Mouse (Mus musculus) neural tube, embryonic 14.5 days (tissue): ENCODE results near the gene Mns1. TPM values are rescaled to one million over a fixed set of nuclear protein-coding genes. Genes with fewer than 3 reads are reported as not detected.
A peak's percentile ranks its signal among the peaks of the same experiment; 100 is the strongest.

ENCODE experiments used
- ATAC-seq: fragments of 200-750 bp; cut with Nextera tagmentation; 2 replicates; pipeline ENCODE4 v1.8.0; 2017; ENCODE audit warnings: low read depth, mild to moderate bottlenecking, moderate TSS enrichment, moderate library complexity
- H3K27ac ChIP-seq: fragments of 300-500 bp; sonication (generic); 2 replicates; pipeline ENCODE4 v1.5.1; 2014; ENCODE audit warnings: low read depth, mild to moderate bottlenecking, control low read depth, low read length, moderate library complexity, mixed read lengths
- H3K27me3 ChIP-seq: fragments of 300-500 bp; sonication (generic); 2 replicates; pipeline ENCODE4 v1.6.1; 2014; ENCODE audit warnings: low read length; ENCODE audit not compliant: control insufficient read depth, insufficient read depth
- H3K36me3 ChIP-seq: fragments of 300-500 bp; sonication (generic); 2 replicates; pipeline ENCODE4 v1.6.1; 2014; ENCODE audit warnings: low read length, mixed read lengths; ENCODE audit not compliant: control insufficient read depth, insufficient read depth
- H3K4me1 ChIP-seq: fragments of 300-500 bp; sonication (generic); 2 replicates; pipeline ENCODE4 v1.6.1; 2014; ENCODE audit warnings: low read length; ENCODE audit not compliant: control insufficient read depth, insufficient read depth
- H3K4me2 ChIP-seq: fragments of 300-500 bp; sonication (generic); 2 replicates; pipeline ENCODE4 v1.6.1; 2014; ENCODE audit warnings: mild to moderate bottlenecking, low read depth, low read length, control low read depth
- H3K4me3 ChIP-seq: fragments of 300-500 bp; sonication (generic); 2 replicates; pipeline ENCODE4 v1.5.1; 2014; ENCODE audit warnings: low read depth, low read length, control low read depth, mixed read lengths
- H3K9ac ChIP-seq: fragments of 300-500 bp; sonication (generic); replicated peaks from 2 replicates; pipeline ENCODE4 v1.6.1; 2014; ENCODE audit warnings: low read depth, mild to moderate bottlenecking, control low read depth, low read length, mixed read lengths
- H3K9me3 ChIP-seq: fragments of 300-500 bp; sonication (generic); 2 replicates; pipeline ENCODE4 v1.6.1; 2016; ENCODE audit warnings: low read length; ENCODE audit not compliant: control insufficient read depth
- WGBS: fragments of 180-500 bp; shearing (Covaris S2); extraction: QIAGEN DNeasy Blood & Tissue Kit; methylation state at CpG from one replicate; pipeline ENCODE4 v1.1.7; 2014; 5-methylcytosine and 5-hydroxymethylcytosine counted together
- polyA plus RNA-seq: library from polyadenylated mRNA; unstranded; fragments of >200 nt; fragmentation: Nextera tagmentation; extraction: Ambion mirVana; gene quantifications from 2 replicates; pipeline ENCODE4 v1.2.1, GENCODE M21; 2014

The Mns1 gene
- polyA plus RNA-seq, 1 experiment from 2014 or later: 3.7 TPM

GRCm38 (mm10) chr9:72420490-72420889 lies 17.3 kb upstream of the Mns1 start:
- H3K27ac ChIP-seq: no peak overlapping the region
- H3K4me2 ChIP-seq: no peak overlapping the region
- no peaks in the 10 kb centered on the region for H3K9me3 ChIP-seq
- H3K4me1 ChIP-seq: 0 out of 2 replicates have a peak, but pooled peaks cover 7% of the 10 kb centered on the region
- H3K36me3 ChIP-seq: no peaks in the 10 kb centered on the region
- H3K9ac ChIP-seq: no peak overlapping the region
- no peak overlapping the region for H3K4me3 ChIP-seq
- ATAC-seq: no peak
- 83% methylated on average over 3 of the region's 3 CpGs for WGBS
- no peaks in the 10 kb centered on the region for H3K27me3 ChIP-seq

- Histone ChIP-seq H3K9me3 (no peaks in the 10 kb centered on the region), H3K27ac (peak overlapping the region; percentile 64), H3K4me3 (no peak overlapping the region), H3K4me1 (0 out of 2 replicates have a peak, but pooled peaks cover 11% of the 10 kb centered on the region), H3K4me2 (no peak overlapping the region), H3K27me3 (no peaks in the 10 kb centered on the region), H3K36me3 (no peaks in the 10 kb centered on the region), H3K9ac (no peak overlapping the region)
- ATAC-seq: no peak
- 37% methylated on average over 11 of the region's 11 CpGs for WGBS
Observed at GRCm38 (mm10) chr9:72422284-72422683, 15.5 kb upstream of the Mns1 start.

- no peak overlapping the region for H3K27ac ChIP-seq
- 84% methylated on average over 2 of the region's 2 CpGs for WGBS
Observed at GRCm38 (mm10) chr9:72422753-72423152, 15.1 kb upstream of the Mns1 start.

GRCm38 (mm10) chr9:72425300-72425850 lies 12.4 kb upstream of the Mns1 start:
- Histone ChIP-seq H3K4me1 (0 out of 2 replicates have a peak, but pooled peaks cover 11% of the 10 kb centered on the region), H3K36me3 (no peaks in the 10 kb centered on the region), H3K4me2 (no peak overlapping the region), H3K9me3 (no peaks in the 10 kb centered on the region), H3K4me3 (no peak overlapping the region), H3K9ac (no peak overlapping the region), H3K27me3 (no peaks in the 10 kb centered on the region), H3K27ac (no peak overlapping the region)
- ATAC-seq: peak; percentile 50; the same call in 1 of the 2 replicates
- 35% methylated on average over 11 of the region's 11 CpGs for WGBS

More at GRCm38 (mm10) chr9:72422753-72423152, 15.1 kb upstream of the Mns1 start:
- Histone ChIP-seq H3K27me3 (no peaks in the 10 kb centered on the region), H3K4me2 (no peak overlapping the region), H3K36me3 (no peaks in the 10 kb centered on the region), H3K4me1 (0 out of 2 replicates have a peak, but pooled peaks cover 11% of the 10 kb centered on the region), H3K4me3 (no peak overlapping the region), H3K9ac (no peak overlapping the region), H3K9me3 (no peaks in the 10 kb centered on the region)
- ATAC-seq: no peak

GRCm38 (mm10) chr9:72427861-72428260 lies 9.9 kb upstream of the Mns1 start:
- no peak overlapping the region for H3K9ac ChIP-seq
- no peaks in the 10 kb centered on the region for H3K27me3 ChIP-seq
- no peak overlapping the region for H3K27ac ChIP-seq
- H3K4me1 ChIP-seq: 0 out of 2 replicates have a peak, but pooled peaks cover 3% of the 10 kb centered on the region
- no peaks in the 10 kb centered on the region for H3K9me3 ChIP-seq
- H3K4me3 ChIP-seq: no peak overlapping the region
- H3K36me3 ChIP-seq: no peaks in the 10 kb centered on the region
- 71% methylated on average over 4 of the region's 4 CpGs for WGBS
- ATAC-seq: no peak
- H3K4me2 ChIP-seq: no peak overlapping the region

GRCm38 (mm10) chr9:72434876-72435275 lies 2.9 kb upstream of the Mns1 start:
- H3K4me2 ChIP-seq: no peak overlapping the region

GRCm38 (mm10) chr9:72438749-72439148 lies 938 bp downstream of the Mns1 start:
- H3K36me3 ChIP-seq: no peaks in the 10 kb centered on the region
- no peaks in the 10 kb centered on the region for H3K9me3 ChIP-seq
- no peak overlapping the region for H3K27ac ChIP-seq
- no peaks in the 10 kb centered on the region for H3K4me1 ChIP-seq
- no peak for ATAC-seq
- 2% methylated on average over 9 of the region's 9 CpGs for WGBS
- peak overlapping the region; percentile 63 for H3K4me2 ChIP-seq
- peak overlapping the region; percentile 43; the same call in 1 of the 2 replicates for H3K9ac ChIP-seq
- H3K4me3 ChIP-seq: peak overlapping the region; percentile 64
- no peaks in the 10 kb centered on the region for H3K27me3 ChIP-seq

More at GRCm38 (mm10) chr9:72434876-72435275, 2.9 kb upstream of the Mns1 start:
- no peak for ATAC-seq
- H3K4me3 ChIP-seq: no peak overlapping the region
- H3K9ac ChIP-seq: no peak overlapping the region
- H3K27ac ChIP-seq: no peak overlapping the region
- H3K4me1 ChIP-seq: no peaks in the 10 kb centered on the region
- WGBS: 37% methylated on average over 9 of the region's 9 CpGs
- no peaks in the 10 kb centered on the region for H3K9me3 ChIP-seq
- no peaks in the 10 kb centered on the region for H3K27me3 ChIP-seq
- H3K36me3 ChIP-seq: no peaks in the 10 kb centered on the region

- Histone ChIP-seq H3K27ac (no peak overlapping the region), H3K4me2 (no peak overlapping the region), H3K9me3 (no peaks in the 10 kb centered on the region), H3K36me3 (no peaks in the 10 kb centered on the region), H3K4me3 (no peak overlapping the region), H3K4me1 (no peaks in the 10 kb centered on the region), H3K27me3 (no peaks in the 10 kb centered on the region), H3K9ac (no peak overlapping the region)
- ATAC-seq: no peak
- 98% methylated on average over 4 of the region's 4 CpGs for WGBS
Observed at GRCm38 (mm10) chr9:72440358-72440757, 2.5 kb downstream of the Mns1 start.

- H3K9me3 ChIP-seq: no peaks in the 10 kb centered on the region
- H3K4me1 ChIP-seq: no peaks in the 10 kb centered on the region
- no peak overlapping the region for H3K4me2 ChIP-seq
- no peak overlapping the region for H3K9ac ChIP-seq
- no peak overlapping the region for H3K4me3 ChIP-seq
- no peak for ATAC-seq
- 83% methylated on average over 8 of the region's 8 CpGs for WGBS
- H3K27me3 ChIP-seq: no peaks in the 10 kb centered on the region
- no peaks in the 10 kb centered on the region for H3K36me3 ChIP-seq
- H3K27ac ChIP-seq: no peak overlapping the region
Observed at GRCm38 (mm10) chr9:72440948-72441926, 3.4 kb downstream of the Mns1 start.
